7 mouse cellular contexts compared by ENCODE assay signal in genomic region chr2:92375099-92375623, GRCm38 (mm10). TPM values are rescaled to one million over a fixed set of nuclear protein-coding genes. Genes with fewer than 3 reads are reported as not detected.
A peak's percentile ranks its signal among the peaks of the same experiment; 100 is the strongest.
DNase-seq lines count a peak whose midpoint lies in the region; ATAC-seq lines count a peak whose summit lies in the region.

No protein-coding gene starts in this region.

- no peaks in the 10 kb centered on the region for H3K9me3 ChIP-seq in embryonic facial prominence, embryonic 11.5 days (replicated peaks; ENCODE audit: control insufficient read depth, low read length)
- no peaks in the 10 kb centered on the region for H3K9me3 ChIP-seq in limb, embryonic 10.5 days (replicated peaks)
- no peaks in the 10 kb centered on the region for H3K9me3 ChIP-seq in midbrain, embryonic 13.5 days

- peak overlapping the region; percentile 65 for H3K27ac ChIP-seq in embryonic facial prominence, embryonic 11.5 days (replicated peaks; ENCODE audit: low read depth, low read length)
- peak overlapping the region; percentile 84 for H3K27ac ChIP-seq in limb, embryonic 10.5 days
- peak overlapping the region; percentile 86 for H3K27ac ChIP-seq in midbrain, embryonic 13.5 days

- H3K36me3 ChIP-seq in embryonic facial prominence, embryonic 11.5 days (replicated peaks; ENCODE audit: control insufficient read depth, insufficient read depth, low read depth, low read length), result no peaks in the 10 kb centered on the region; the same call in 1 of the 2 replicates
- peaks cover 23% of the 10 kb centered on the region for H3K36me3 ChIP-seq in limb, embryonic 10.5 days
- H3K36me3 ChIP-seq in midbrain, embryonic 13.5 days, result peaks cover 31% of the 10 kb centered on the region

- 1% methylated on average over 28 of the region's 29 CpGs for WGBS in embryonic facial prominence, embryonic 11.5 days
- under 1% methylated on average over 29 of the region's 29 CpGs for WGBS in limb, embryonic 10.5 days
- WGBS in midbrain, embryonic 13.5 days, result under 1% methylated on average over 29 of the region's 29 CpGs

- H3K4me1 ChIP-seq in embryonic facial prominence, embryonic 11.5 days (ENCODE audit: control insufficient read depth, insufficient read depth, low read length), result peaks cover 8% of the 10 kb centered on the region
- peaks cover 55% of the 10 kb centered on the region for H3K4me1 ChIP-seq in limb, embryonic 10.5 days
- H3K4me1 ChIP-seq in midbrain, embryonic 13.5 days (replicated peaks), result peaks cover 57% of the 10 kb centered on the region

- peak overlapping the region; percentile 84 for H3K4me2 ChIP-seq in embryonic facial prominence, embryonic 11.5 days (ENCODE audit: low read depth, low read length)
- H3K4me2 ChIP-seq in midbrain, embryonic 13.5 days (replicated peaks), result peak overlapping the region; percentile 97

- peak; percentile 90 for ATAC-seq in embryonic facial prominence, embryonic 11.5 days (replicated peaks; ENCODE audit: insufficient number of reproducible peaks, low FRiP score, low TSS enrichment, low read depth)
- ATAC-seq in granulocyte monocyte progenitor cell, adult 5-6 weeks (replicated peaks; ENCODE audit: poor library complexity, severe bottlenecking), result peak; percentile 81
- ATAC-seq in midbrain, embryonic 13.5 days, result peak; percentile 94

- peak overlapping the region; percentile 67 for H3K4me3 ChIP-seq in embryonic facial prominence, embryonic 11.5 days (ENCODE audit: low read depth, low read length)
- H3K4me3 ChIP-seq in limb, embryonic 10.5 days, result peak overlapping the region; percentile 79
- peak overlapping the region; percentile 83 for H3K4me3 ChIP-seq in midbrain, embryonic 13.5 days (replicated peaks)

- peak; percentile 98 for DNase-seq in adrenal gland, postnatal 14 days
- DNase-seq in embryonic facial prominence, embryonic 11.5 days (ENCODE audit: low spot score), result peak; percentile 96
- peak; percentile 99 for DNase-seq in kidney, adult 11 months
- peak; percentile 94 for DNase-seq in limb, embryonic 10.5 days (ENCODE audit: low spot score)
- peak; percentile 85 for DNase-seq in spleen, adult 12 weeks (ENCODE audit: low spot score)

- H3K9ac ChIP-seq in embryonic facial prominence, embryonic 11.5 days (replicated peaks; ENCODE audit: low read length), result peak overlapping the region; percentile 25
- H3K9ac ChIP-seq in midbrain, embryonic 13.5 days (replicated peaks), result peak overlapping the region; percentile 81

- H3K27me3 ChIP-seq in embryonic facial prominence, embryonic 11.5 days (ENCODE audit: control insufficient read depth, insufficient read depth, low read length), result peaks cover 10% of the 10 kb centered on the region; the same call in 1 of the 2 replicates
- H3K27me3 ChIP-seq in limb, embryonic 10.5 days (ENCODE audit: low read depth, poor library complexity, severe bottlenecking), result peaks cover 38% of the 10 kb centered on the region
- peaks cover 17% of the 10 kb centered on the region for H3K27me3 ChIP-seq in midbrain, embryonic 13.5 days

RNA-seq across cellular contexts. Expression of gene Large2, which starts 0.5 kb away (rescaled TPM):
- total RNA-seq in adrenal gland, postnatal 14 days (2021), result 1.6 and 2.7 TPM in 2 replicates
- 5.8 and 6.6 TPM in 2 replicates for polyA plus RNA-seq in embryonic facial prominence, embryonic 11.5 days (2014; fragmentation: Nextera tagmentation; extraction: Ambion mirVana)
- 0.75 and 2.5 TPM in 2 replicates for total RNA-seq in granulocyte monocyte progenitor cell, adult 5-6 weeks (2014; fragmentation: Nextera tagmentation)
- total RNA-seq in granulocyte monocyte progenitor cell, adult 5-6 weeks (2017), result 0.13 TPM in 1 of 2 replicates, not detected in the other
- polyA plus RNA-seq in limb, embryonic 10.5 days (2016; fragmentation: Nextera tagmentation; extraction: Ambion mirVana), result 11.5 and 13.0 TPM in 2 replicates
- 1.5 and 2.5 TPM in 2 replicates for polyA plus RNA-seq in midbrain, embryonic 13.5 days (2015; fragmentation: Nextera tagmentation; extraction: Ambion mirVana)

RNA-seq across cellular contexts. Expression of gene Pex16, which starts 0.7 kb away (rescaled TPM):
- total RNA-seq in adrenal gland, postnatal 14 days (2021), result 117 and 129 TPM in 2 replicates
- 11.7 and 14.3 TPM in 2 replicates for polyA plus RNA-seq in embryonic facial prominence, embryonic 11.5 days (2014; fragmentation: Nextera tagmentation; extraction: Ambion mirVana)
- 13.2 and 21.1 TPM in 2 replicates for total RNA-seq in granulocyte monocyte progenitor cell, adult 5-6 weeks (2014; fragmentation: Nextera tagmentation)
- 15.3 and 17.0 TPM in 2 replicates for total RNA-seq in granulocyte monocyte progenitor cell, adult 5-6 weeks (2017)
- 19.6 and 20.6 TPM in 2 replicates for polyA plus RNA-seq in limb, embryonic 10.5 days (2016; fragmentation: Nextera tagmentation; extraction: Ambion mirVana)
- polyA plus RNA-seq in midbrain, embryonic 13.5 days (2015; fragmentation: Nextera tagmentation; extraction: Ambion mirVana), result 32.8 and 36.0 TPM in 2 replicates

RNA-seq across cellular contexts. Expression of gene 1700029I15Rik, which starts 7.2 kb away (rescaled TPM):
- 9.6 and 9.7 TPM in 2 replicates for total RNA-seq in adrenal gland, postnatal 14 days (2021)
- 1.6 and 1.9 TPM in 2 replicates for polyA plus RNA-seq in embryonic facial prominence, embryonic 11.5 days (2014; fragmentation: Nextera tagmentation; extraction: Ambion mirVana)
- total RNA-seq in granulocyte monocyte progenitor cell, adult 5-6 weeks (2014; fragmentation: Nextera tagmentation), result 0.24 and 5.1 TPM in 2 replicates
- total RNA-seq in granulocyte monocyte progenitor cell, adult 5-6 weeks (2017), result 0.82 and 3.6 TPM in 2 replicates
- 2.5 and 3.3 TPM in 2 replicates for polyA plus RNA-seq in limb, embryonic 10.5 days (2016; fragmentation: Nextera tagmentation; extraction: Ambion mirVana)
- 8.0 and 8.9 TPM in 2 replicates for polyA plus RNA-seq in midbrain, embryonic 13.5 days (2015; fragmentation: Nextera tagmentation; extraction: Ambion mirVana)

RNA-seq across cellular contexts. Expression of gene Mapk8ip1, which starts 25.9 kb away (rescaled TPM):
- 21.2 and 22.8 TPM in 2 replicates for total RNA-seq in adrenal gland, postnatal 14 days (2021)
- polyA plus RNA-seq in embryonic facial prominence, embryonic 11.5 days (2014; fragmentation: Nextera tagmentation; extraction: Ambion mirVana), result 18.8 and 21.9 TPM in 2 replicates
- total RNA-seq in granulocyte monocyte progenitor cell, adult 5-6 weeks (2014; fragmentation: Nextera tagmentation), result not detected in 2 replicates
- not detected in 2 replicates for total RNA-seq in granulocyte monocyte progenitor cell, adult 5-6 weeks (2017)
- 28.5 and 36.3 TPM in 2 replicates for polyA plus RNA-seq in limb, embryonic 10.5 days (2016; fragmentation: Nextera tagmentation; extraction: Ambion mirVana)
- 86.9 and 111 TPM in 2 replicates for polyA plus RNA-seq in midbrain, embryonic 13.5 days (2015; fragmentation: Nextera tagmentation; extraction: Ambion mirVana)

RNA-seq across cellular contexts. Expression of gene Cry2, which starts 58.7 kb away (rescaled TPM):
- total RNA-seq in adrenal gland, postnatal 14 days (2021), result 31.8 and 37.3 TPM in 2 replicates
- 12.6 and 13.7 TPM in 2 replicates for polyA plus RNA-seq in embryonic facial prominence, embryonic 11.5 days (2014; fragmentation: Nextera tagmentation; extraction: Ambion mirVana)
- 12.3 and 15.8 TPM in 2 replicates for total RNA-seq in granulocyte monocyte progenitor cell, adult 5-6 weeks (2014; fragmentation: Nextera tagmentation)
- 8.4 and 8.7 TPM in 2 replicates for total RNA-seq in granulocyte monocyte progenitor cell, adult 5-6 weeks (2017)
- 19.0 and 25.2 TPM in 2 replicates for polyA plus RNA-seq in limb, embryonic 10.5 days (2016; fragmentation: Nextera tagmentation; extraction: Ambion mirVana)
- 35.8 and 36.2 TPM in 2 replicates for polyA plus RNA-seq in midbrain, embryonic 13.5 days (2015; fragmentation: Nextera tagmentation; extraction: Ambion mirVana)

Comparison
In these comparisons a context has a peak if more than half of its experiments do, and no peak if none do; other contexts are left out.
1. Peak in every context shown above with its lines: DNase-seq, ATAC-seq, H3K4me3 ChIP-seq and H3K27ac ChIP-seq.